Comparison of ENCODE assay signal across 23 mouse cellular contexts in the genomic region with DNA sequence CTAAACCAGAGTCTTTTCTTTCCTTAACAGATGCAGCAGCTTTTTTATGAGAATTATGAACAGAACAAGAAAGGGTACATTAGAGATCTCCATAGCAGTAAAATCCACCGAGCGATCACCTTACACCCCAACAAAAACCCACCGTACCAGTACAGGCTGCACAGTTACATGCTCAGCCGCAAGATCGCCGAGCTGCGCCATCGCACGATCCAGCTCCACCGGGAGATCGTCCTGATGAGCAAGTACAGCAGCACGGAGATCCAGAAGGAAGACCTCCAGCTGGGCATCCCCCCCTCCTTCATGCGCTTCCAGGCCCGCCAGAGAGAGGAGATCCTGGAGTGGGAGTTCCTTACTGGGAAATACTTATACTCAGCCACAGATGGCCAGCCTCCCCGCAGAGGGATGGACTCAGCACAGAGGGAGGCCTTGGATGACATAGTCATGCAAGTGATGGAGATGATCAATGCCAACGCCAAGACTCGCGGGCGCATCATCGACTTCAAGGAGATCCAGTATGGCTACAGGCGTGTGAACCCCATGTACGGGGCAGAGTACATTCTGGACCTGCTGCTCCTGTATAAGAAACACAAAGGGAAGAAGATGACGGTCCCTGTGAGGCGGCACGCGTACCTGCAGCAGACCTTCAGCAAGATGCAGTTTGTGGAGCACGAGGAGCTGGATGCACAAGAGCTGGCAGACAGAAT.
"Had no signal": no experiment of that assay in that cellular context is flagged by ENCODE, and none has a peak within 500 bp of the region (broad histone marks: within the 10 kb centered on the region; RNA-seq: fewer than 3 reads in every experiment).

No protein-coding gene starts in this region.

- H3K4me3 ChIP-seq: heart, embryonic 12.5 days; hindbrain, embryonic 13.5 days; hindbrain, embryonic 15.5 days; kidney, embryonic 15.5 days; limb, embryonic 13.5 days; limb, embryonic 15.5 days; liver, embryonic 12.5 days had no signal

- H3K9ac ChIP-seq: heart, embryonic 12.5 days; hindbrain, embryonic 13.5 days; hindbrain, embryonic 15.5 days; kidney, embryonic 15.5 days; limb, embryonic 13.5 days; limb, embryonic 15.5 days; liver, embryonic 12.5 days; liver, embryonic 14.5 days had no signal

- DNase-seq: gastrocnemius, postnatal 14 days; gastrocnemius, postnatal 36 days; heart, adult 18-20 months; heart, postnatal 10 days; heart, postnatal 36 days; kidney, adult 11 months; kidney, adult 2 months; kidney, adult 9 months; kidney, postnatal 14 days; kidney, postnatal 36 days; layer of hippocampus, adult 9-11 months; layer of hippocampus, postnatal 36 days; left cerebral cortex, postnatal 4 days had no signal

- H3K27me3 ChIP-seq: heart, embryonic 12.5 days; hindbrain, embryonic 13.5 days; hindbrain, embryonic 15.5 days; kidney, embryonic 15.5 days; limb, embryonic 13.5 days; limb, embryonic 15.5 days; liver, embryonic 12.5 days had no signal

- H3K27ac ChIP-seq: hindbrain, embryonic 13.5 days; hindbrain, embryonic 15.5 days; hindbrain, postnatal 0 days; kidney, embryonic 15.5 days; kidney, postnatal 0 days; limb, embryonic 13.5 days; limb, embryonic 15.5 days; liver, embryonic 12.5 days; liver, embryonic 14.5 days had no signal

- H3K4me1 ChIP-seq: hindbrain, embryonic 13.5 days; hindbrain, embryonic 15.5 days; kidney, embryonic 15.5 days; limb, embryonic 13.5 days had no signal

- H3K9me3 ChIP-seq: heart, embryonic 12.5 days; hindbrain, embryonic 13.5 days; hindbrain, embryonic 15.5 days; kidney, embryonic 15.5 days; limb, embryonic 13.5 days; limb, embryonic 15.5 days; liver, embryonic 12.5 days had no signal
